Mouse (Mus musculus) WW6 (cell line): ENCODE results near the gene Hlf.

Experiments
- DNase-seq: peaks from one replicate; pipeline ENCODE4 v3.0.0-alpha.2; 2013; ENCODE audit warnings: low read depth, low spot score

The Hlf gene

DNA sequence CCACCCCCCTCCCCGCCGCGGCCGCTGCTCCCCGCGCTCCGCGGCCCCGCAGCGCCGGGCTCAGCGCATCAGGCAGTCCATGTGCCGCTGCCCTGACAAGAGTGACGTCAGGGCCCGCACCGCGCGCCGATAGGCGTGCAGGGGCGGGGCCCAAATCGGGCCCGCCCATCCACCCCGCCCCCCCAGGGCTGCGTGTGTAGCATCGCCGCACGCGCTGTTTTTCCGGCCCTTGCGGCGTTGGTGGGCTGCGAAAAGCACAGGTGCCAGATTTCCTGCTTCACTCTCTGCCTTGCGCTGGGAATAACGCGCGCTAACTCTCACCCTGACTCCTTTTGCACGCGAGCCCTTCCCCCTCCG, at the start of gene Hlf:
Gene Hlf, minus strand, starts transcription at position 79 of the 357 bp plus-strand sequence.
- DNase-seq, result peak; percentile 85

- no peak for DNase-seq
Observed at GRCm38 (mm10) chr11:90438768-90439167, 48.1 kb upstream of the Hlf start.

DNA sequence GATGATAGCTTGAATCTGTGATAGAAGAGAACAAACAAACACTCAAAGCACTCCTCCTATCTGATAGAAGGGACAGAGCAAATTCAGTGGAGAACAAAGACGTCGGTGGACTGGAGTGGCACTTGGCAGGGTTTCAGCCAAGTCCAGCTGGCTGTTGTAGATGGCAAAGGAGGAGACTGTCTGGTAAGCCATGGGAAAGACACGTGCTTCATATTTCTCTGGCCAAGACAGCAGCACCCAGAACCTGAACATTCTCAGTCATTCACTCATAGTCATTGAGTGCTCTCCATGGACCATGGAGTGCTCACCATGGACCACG, 34.5 kb upstream of the Hlf start:
- DNase-seq, result no peak

- no peak for DNase-seq
Observed at GRCm38 (mm10) chr11:90424334-90425206, 33.9 kb upstream of the Hlf start.

- DNase-seq, result no peak
Observed at GRCm38 (mm10) chr11:90423896-90424295, 33.2 kb upstream of the Hlf start.

- no peak for DNase-seq
Observed at GRCm38 (mm10) chr11:90419706-90420105, 29.0 kb upstream of the Hlf start.

- peak; percentile 85 for DNase-seq
Observed at GRCm38 (mm10) chr11:90417921-90418320, 27.2 kb upstream of the Hlf start.

DNA sequence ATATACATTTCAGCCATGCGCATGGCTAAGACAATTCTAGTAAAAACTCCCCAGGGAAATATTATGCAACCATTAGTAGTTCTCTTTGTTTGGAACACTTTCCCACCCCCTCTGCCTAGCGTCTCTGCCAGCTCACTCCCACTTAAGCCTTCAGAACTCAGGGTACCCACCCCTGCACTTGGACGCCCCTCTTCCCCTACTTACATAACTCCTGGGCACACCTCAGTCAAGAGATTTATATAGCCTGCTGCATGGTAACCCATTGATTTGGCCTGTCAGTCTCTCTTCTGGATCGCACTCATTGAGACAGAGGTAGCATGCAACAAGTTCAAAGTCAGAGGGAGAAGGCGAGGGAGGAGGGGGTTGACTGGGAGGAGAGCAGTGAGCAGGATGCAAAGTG, 26.3 kb upstream of the Hlf start:
- no peak for DNase-seq

DNA sequence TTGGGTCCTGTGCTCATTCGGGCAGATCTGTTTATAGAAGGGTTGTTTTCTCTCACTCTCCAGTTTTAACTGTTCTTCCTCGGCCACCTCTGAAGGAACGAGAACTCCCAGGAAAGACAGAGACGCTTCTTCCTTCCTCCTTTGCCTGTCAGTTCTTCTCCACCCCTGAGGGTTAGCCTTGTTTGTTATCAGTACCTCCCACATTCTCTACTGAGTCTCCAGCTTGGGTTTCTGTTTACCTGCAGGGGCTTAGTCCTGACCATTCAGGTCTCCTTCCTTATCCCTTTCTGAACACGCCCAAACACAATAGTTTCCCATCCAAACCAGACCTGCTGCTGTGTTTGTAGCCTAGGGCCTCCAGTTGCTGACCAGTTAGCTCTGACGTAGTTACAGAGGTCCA, 8.2 kb upstream of the Hlf start:
- no peak for DNase-seq

GRCm38 (mm10) chr11:90391271-90392185, 833 bp upstream of the Hlf start:
- DNase-seq, result no peak

DNA sequence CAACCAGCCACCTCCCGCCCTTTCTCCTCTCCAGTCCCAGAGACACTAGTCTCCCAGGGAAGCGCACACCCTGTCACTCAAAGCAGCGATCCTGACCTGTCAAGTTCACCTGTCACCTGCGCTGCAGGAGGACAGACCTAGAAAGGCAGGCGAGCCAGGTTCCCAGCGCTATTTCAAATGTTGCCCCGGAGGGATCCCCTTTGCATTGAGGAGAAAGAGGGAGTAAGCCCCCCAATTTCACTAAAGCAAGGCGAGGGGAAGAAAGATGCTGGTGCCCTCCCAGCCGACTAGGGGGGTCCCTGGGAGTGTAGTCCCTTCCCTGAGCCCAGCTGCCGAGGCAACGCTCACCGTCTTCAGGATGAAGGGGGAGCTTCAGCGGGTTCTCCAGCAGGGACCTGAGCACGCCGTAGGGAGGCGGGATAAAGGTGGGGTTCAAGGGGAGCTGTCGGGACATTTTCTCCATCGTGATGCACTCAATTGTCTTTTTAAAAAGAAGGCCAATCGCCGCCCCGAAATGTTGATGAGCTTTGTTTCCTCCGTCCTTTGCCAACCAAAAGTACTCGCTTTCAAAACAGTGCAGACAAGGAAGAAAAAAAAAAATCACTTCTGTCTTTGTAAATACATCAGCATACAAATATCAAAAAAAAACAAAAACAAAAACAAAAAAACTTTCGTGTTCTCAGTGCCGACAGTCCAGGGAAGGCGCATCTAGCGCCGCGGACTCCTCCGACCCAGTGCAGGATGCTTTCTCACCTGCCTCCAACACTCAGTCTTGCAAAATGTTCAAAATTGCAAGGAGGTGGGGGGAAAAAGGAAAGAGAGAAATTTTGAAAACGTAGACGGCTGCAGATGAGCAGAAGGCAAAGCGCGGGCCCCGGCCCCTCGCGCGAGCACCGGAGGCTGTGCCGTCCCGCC, 536 bp downstream of the Hlf start:
- no peak for DNase-seq

GRCm38 (mm10) chr11:90389174-90389901, 1.4 kb downstream of the Hlf start:
- DNase-seq, result no peak

DNA sequence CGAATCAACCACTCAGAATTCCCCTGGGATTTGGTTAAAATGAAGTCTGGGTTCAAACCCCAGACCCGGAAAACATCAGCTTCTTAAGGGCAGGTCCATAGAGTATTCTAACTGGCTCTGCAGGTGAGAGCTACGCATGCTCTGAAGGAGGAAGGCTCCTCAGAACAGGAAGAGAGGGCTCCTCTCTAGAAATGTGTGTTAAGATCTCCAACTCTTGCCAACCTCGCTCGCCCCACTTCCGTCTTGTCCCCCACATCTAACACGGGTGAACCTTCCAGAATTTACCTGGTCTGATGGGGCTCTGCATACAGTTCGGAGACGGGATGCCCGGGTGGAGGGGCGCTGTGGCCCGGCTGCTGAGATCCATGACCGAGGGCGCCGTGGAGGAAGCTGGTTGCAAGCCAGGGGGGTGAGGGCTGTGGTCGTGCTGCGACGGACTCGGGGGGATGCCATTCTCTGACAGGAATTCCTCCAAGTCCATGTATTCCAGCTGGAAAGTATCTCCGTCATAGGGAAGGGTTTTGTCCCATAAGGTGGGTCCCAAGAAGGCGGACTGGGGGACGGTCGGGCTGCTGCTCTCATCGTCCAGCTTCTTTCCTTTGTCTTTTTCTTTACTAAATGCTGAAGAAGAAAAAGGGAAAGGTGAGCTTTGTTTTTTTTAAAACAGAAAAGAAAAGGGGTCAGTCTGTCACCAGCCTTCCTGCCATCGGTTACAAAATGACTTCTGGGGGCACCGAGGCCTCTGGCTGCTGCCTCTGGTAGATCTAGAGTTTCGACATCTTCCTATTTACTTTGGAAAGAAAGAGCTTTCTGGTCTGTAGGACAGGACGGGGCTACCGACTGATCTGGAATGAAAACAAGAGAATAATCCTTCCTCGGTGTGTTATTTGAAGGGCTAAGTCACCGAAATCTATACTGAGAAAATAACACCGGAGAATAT, 2.9 kb downstream of the Hlf start:
- DNase-seq, result no peak

GRCm38 (mm10) chr11:90382005-90382611, 8.6 kb downstream of the Hlf start:
- no peak for DNase-seq

DNA sequence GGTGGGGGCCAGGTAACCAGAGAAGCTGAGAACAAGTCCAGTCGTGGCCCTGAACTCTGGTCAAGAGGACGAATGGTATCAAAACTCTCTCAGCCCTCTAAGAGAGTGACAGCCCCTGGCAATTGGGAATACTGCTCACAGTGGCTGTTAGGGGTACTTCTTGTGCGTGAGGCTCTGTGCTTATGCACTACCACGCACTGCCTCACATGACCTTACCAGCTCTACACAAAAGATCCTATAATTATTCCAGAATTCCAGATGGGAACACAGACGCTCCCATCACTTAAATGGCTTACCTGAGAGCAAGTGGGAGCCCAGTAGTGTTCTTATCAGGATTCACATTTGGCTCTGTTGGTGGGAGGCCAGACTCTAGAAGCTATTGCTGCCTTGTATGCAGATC, 9.6 kb downstream of the Hlf start:
- DNase-seq, result no peak

DNA sequence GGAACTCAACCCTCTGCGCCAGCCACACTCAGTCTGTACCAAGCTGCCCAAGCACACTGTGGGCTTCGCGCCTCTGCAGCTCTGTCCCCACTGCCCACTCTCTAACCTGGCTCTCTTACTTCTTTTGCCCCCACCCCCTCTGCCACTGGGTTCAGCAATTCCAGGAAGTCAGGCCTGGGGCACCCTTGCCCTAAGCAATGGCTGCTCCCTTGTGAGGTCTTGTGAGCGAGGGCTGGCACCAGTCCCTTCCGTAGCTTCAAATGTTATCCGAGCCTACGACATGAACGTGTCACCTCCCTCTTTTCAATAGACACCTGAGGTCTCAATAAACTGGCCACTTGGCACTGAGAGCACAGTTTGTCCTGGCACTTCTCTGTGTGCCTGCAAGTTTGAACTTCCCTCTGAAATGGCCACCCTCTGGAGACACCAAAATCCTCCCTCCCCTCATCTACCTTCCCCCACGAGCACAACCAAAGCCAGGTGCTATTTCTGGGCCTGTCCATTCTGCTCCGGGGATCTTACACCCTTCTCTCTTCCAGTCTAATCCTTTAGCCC, 10.5 kb downstream of the Hlf start:
- no peak for DNase-seq

DNA sequence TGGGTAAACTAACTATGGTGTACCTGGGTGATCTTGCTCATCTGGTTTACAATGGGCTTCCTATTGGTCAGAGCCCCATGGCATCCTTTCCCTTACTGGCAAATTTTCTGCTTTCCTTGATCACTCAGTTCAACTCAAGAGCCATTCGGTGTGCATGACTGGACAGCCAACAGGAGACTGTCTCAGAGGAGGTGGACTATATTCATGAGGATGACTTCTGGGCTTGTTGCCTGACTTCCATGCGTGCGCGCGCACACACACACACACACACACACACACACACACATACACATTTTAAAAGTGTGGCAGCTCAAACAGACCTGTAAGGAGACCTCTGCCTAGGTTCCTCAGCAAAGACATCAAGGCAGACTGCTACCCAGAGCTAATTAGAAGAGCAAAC, 12.7 kb downstream of the Hlf start:
- DNase-seq, result no peak

DNA sequence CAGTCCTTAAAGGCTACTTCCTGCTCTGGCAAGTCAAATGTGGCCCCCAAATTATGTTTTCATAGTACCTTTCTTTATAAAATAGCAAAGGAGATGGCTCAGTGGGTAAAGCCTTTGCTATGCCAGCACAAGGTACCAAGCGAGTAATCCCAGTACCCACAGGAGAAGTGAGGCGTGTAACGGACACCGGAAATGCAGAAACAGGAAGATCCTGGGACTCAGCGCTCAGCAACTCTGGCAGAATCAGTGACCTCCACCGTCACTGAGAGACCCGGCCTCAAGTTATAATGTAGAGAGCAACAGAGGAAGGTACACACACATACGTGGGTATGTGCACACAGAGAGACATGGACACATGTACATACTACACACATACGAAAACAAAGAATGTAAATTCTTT, 14.3 kb downstream of the Hlf start:
- DNase-seq, result no peak

DNA sequence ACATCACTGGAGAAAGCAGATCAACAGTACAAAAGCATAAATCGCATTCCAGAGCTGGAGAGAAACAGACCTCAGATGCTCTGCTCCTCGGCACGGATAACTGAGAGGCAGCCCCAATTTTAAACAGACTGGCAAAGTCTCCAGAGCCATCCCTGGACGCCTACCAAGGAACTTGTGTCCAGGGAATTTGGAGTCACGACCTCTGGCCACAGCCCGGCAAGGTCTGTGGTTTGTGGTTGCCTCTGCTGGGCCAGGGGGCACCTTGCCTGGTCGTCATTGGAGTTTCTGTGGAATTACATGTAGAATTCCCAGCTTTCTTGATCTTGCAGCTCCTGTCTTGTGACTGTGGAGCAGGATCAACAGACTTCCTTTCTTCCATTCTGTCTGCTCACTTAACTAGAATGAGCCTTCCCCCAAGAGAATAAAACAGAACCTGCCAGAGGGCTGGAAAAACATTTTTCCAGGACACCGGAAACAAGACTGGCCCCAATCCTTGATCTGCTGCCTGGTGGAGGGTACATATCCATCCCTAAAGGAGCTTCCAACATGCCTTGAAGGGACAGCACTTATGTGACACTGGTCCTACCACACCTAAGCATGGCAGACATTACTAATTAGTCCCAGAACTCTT, 19.1 kb downstream of the Hlf start:
- no peak for DNase-seq
